Mouse (Mus musculus) brain, adult 2 months (tissue): ENCODE measurements at regions not wholly inside any gene's neighbourhood (a gene's known extent, or its start where the extent isn't known, plus 50 kb on each side); places are given as distances from the start of the nearest gene placed in this dataset.

Experiments used
- DNase-seq: peaks from one replicate; pipeline ENCODE4 v3.0.0; 2011; ENCODE audit warnings: low read depth, low spot score

DNA sequence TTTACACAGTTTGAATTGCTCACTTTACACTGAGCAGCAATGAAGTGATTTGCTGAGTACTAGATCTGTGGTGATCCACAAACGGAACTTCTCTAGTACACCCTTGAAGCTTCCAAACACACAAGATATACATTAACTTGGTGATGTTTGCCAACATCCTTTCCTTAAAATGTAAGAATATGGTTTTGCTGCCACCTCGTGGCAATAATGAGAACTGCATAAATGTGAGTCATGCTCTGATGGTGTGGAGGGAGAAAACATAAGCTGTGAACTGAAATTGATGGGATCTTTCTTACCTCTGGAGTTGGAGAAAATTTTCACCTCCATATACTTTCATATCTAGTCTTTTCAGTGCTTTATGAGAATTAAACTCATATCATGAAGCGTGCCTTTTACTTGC is 51.6 kb downstream of the Bex3 start:
- peak; percentile 71 for DNase-seq

DNA sequence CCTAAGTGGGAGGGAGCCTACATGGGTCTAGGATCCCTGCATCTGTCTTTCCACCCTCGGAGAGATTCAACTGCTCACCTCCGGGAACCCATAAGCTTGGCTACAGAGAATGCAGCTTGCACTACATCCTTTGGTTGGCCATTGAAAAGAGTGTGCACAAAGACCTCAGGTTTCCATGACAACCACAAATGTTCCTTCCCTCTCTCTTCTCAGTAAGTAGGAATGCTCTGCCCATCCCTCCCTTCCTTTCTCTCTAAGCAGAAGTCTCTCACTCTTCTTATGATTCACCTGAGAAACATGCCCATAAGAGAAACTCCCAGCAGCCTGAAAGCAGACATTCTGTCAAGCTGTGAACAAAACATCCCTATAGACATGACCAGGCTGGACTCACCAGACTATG is 95.8 kb downstream of the Bex3 start:
- DNase-seq, result peak; percentile 16
